Mouse (Mus musculus) thymus, postnatal 0 days (tissue): ENCODE measurements around the gene Stard7. TPM values are rescaled to one million over a fixed set of nuclear protein-coding genes. Genes with fewer than 3 reads are reported as not detected.
"Not testable (repeated sequence)": the region's sequence is repeated elsewhere in the genome, so short reads cannot be mapped to it uniquely, and the experiment has no call there.

Experiments used
- DNase-seq: peaks from one replicate; pipeline ENCODE4 v3.0.0-alpha.2; 2015; ENCODE audit warnings: low spot score
- polyA plus RNA-seq: library from polyadenylated mRNA; unstranded; fragments of >200 nt; fragmentation: Nextera tagmentation; extraction: Ambion mirVana; gene quantifications from 2 replicates; pipeline ENCODE4 v1.2.1, GENCODE M21; 2015

Stard7 gene
- polyA plus RNA-seq, 1 experiment from 2014 or later = 61.8 TPM

DNA sequence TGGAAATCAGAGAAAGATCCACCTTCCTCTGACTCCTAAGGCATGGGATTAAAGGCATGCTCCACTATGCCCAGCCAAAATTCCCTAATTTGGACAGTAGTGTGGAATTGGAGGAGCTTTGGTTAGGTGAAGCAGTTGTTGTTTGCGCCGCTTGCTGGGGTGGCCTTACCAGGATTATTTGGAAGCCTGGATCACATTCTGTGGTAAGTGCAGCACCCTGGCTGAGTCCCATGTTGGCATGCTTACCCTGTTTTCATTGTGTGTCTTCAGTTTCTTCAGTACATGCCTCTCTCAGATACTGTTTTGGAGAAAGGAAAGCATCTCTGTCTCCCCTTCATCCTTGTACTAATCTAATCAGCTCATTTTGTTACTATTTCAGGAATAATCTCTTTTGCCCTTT is 4.6 kb downstream of the Stard7 start:
- DNase-seq = no peak

DNA sequence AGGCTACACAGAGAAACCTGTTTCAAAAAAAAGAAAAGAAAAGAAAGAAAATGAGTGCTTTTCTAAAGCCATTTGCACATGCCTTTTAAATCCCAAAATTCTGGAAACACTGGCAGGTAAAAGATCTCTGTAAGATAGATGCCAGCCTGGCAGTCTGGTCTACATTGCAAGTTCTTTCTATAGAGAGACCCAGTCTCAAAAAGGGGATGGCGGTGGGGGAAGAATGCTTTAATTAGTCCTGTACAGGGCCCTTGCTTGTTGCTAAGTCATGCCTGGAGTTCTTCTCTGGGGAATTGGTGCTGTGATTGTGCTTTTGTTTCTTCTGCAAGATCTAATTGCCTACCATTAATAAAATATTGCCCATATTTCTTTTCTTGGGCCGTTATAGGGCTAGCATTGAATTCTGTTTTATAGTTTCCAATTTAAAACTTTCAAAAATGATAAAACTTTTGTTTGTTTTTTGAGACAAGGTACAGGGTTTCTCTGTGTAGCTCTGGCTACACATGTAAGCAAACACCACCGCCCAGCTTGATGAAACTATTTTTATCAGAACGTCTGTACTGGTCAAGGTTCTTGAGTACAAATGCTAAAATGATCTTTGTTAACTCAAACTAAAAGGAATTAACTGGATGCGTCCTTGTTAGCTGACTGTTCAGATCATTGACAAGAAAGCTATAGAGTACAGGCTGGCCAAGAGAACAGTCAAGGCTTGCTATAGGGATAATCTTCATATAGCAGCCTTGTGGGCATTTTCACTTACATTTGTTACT is 5.7 kb downstream of the Stard7 start:
- no peak for DNase-seq

DNA sequence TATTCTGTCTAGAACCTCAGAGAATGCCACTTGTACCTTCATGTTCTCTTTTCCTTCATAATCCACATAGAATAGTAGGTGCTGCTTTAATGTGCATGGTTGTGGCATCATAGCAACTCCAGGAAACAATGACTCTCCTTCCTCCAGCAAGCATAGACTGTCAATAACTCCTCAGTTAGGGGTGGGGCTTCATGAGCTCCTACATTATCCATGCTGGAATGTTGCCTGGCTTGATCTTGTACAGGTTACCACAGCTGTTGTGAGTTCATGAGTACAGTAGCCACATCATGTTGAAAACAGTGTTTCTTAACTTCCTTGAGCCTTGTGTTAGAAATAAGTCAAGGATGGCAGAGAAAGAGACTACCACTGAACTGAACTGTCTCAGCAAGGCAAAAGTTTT is 8.1 kb downstream of the Stard7 start:
- DNase-seq = no peak

DNA sequence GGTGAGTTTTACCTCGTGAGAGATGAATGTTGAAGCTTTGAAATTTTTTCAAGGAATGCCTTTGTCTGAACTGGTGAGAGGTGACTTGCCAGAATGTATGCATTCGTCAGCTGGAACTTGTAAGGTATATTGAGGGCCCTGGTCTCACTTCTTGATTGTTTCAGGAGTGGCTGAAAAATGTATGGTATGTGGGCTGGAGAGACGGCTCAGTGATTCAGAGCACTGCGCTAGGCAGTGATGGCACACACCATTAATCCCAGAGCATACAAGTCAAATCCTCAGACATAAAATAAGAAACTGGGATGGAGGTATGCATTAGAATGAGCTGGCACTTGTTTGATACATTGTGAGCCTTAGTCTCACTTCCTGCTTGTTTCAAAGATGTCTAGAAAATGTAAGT is 22.2 kb downstream of the Stard7 start:
- no peak for DNase-seq

DNA sequence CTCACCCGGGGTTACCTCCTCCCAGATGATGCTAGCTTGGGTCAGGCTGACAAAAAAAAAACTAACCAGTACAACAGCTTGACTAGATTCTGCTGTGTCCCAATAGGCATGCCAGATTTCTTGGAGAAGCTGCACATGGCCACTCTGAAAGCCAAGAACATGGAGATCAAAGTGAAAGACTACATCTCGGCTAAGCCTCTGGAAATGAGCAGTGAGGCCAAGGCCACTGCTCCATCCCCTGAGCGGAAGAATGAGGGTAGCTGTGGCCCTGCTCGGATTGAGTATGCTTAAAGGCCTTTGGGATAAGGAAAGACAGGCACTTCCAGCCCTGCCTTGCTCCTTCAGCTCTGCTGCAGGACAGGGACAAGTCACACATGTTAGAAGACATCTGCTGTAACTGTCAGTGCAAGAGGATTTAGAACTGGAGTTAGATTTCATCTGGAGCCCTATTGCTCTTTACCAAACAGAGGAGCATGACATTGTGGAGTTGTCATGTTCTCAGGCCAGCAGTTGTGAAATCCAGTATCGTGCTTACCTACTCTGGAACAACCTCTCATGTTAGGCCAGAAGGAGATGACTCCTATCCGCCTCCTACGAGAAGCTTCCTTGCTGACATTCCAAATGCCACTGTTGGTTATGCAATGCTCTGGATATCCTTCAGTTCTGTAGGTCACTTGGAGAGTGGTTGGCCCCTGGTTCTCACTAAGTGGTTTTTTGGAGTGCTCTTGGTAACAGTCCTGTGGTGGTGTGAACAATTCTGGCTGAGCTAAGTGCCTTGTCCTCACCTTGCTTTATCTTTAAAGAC is 27.2 kb downstream of the Stard7 start:
- DNase-seq = no peak

DNA sequence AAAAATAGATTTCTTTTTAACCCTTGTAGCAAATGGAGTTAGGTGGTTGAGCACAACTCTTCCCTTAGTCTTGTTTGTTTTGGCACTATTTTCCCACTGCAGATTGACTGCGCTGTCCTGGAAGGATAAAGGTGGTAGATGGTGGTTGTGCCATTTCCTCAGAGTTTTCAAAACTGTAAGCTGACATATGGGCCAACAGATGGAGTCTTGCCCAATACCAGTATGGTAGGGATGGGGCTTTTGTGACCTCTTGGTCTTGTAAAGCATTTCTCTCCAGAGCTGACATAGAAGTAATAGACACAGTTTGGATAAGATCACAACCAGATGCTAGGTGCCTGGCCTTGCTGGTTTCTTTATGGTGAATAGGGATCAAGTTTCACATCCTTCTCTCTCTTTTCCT is 28.0 kb downstream of the Stard7 start:
- no peak for DNase-seq

DNA sequence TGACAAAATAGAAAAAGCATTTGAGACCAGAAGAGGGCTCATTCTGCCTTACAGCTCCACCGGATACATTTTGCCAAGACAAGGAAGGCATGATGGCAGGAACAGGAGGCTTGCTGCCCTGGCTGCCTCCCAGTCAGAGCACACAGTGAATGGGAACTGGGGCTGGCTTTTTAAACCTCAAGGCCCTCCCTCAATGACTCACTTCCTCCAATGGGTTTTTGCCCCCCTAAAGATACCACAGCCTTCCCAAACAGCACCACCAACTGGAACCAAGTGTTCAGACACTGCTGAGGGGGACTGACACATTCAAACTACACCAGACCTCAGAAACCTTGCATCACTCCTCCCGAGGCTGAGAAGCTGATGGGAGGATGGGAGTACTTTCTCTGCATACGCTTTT is 30.7 kb downstream of the Stard7 start:
- DNase-seq = no peak

DNA sequence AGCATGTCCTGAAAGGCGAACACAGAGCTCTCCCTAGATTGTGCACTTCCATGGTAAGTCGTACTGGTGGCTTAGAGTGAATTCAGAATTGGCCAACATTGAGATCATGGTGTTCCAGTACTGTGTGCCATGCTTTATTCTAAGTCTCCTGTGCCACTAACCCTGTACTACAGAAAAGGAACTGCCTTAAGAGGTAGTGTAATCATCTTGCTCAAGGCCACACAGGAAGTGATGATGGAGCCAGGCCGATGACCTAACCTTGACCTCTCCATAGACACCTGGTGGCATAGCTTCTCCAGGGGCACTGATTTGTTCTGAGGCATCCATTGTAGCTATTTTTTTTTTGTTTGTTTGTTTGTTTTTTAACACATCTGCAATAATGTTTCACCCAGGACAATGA is 31.9 kb downstream of the Stard7 start:
- DNase-seq = no peak

DNA sequence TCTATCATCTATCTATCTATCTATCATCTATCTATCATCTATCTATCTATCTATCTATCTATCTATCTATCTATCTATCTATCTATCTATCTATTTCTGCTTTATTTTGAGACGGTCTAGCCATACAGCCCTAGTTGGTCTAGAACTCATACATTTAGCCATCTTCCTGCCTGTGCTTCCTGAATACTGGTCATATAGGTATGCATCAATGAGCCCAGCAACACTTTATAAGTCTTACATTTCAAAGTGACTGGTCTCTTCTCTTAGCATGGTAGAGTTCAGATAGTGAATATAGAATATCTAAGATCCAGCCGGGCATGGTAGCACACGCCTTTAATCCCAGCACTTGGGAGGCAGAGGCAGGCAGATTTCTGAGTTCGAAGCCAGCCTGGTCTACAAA is 34.2 kb downstream of the Stard7 start:
- not testable (repeated sequence) for DNase-seq

DNA sequence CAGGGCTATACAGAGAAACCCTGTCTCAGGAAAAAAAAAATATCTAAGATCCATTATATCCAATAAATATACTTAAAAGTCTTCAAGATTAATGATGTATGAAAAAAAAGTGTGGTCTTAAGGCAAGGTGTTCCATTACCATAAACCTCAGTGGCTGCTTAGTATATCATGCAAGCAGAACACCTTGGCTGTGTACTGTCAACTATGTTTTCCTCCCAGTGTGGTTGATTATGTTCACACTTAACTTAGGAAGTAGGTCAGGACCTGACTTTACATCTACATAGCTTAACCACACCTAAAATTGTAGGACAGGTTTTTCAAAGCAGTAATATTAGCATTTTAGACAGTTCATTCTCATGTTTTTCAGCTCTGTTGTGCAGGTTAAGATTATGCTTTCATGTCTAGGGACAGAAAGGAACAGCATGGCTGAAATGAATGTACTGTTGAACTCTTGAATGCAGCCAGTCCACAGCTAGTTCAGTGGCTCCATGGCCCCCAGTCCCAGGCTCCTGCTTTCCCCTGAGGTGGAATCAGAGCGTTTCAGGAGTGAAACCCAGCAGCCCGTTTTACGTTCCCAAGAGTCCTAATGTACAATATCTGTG is 34.7 kb downstream of the Stard7 start:
- DNase-seq = no peak

DNA sequence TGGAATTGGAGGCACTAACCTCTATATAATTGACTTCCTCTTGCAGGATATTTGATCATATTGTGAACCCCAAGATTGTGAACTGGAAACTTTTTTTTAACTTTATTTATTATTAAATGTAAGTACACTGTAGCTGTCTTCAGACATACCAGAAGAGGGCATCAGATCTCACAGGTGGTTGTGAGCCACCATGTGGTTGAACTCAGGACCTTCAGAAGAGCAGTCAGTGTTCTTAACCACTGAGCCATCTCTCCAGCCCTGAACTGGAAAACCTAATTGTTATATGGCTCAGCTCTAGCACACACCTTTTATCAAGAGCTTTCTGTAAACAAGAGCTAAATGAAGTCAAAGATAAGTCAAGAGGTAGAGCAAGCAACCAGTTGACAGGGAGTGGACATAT is 36.1 kb downstream of the Stard7 start:
- DNase-seq = peak; percentile 55

DNA sequence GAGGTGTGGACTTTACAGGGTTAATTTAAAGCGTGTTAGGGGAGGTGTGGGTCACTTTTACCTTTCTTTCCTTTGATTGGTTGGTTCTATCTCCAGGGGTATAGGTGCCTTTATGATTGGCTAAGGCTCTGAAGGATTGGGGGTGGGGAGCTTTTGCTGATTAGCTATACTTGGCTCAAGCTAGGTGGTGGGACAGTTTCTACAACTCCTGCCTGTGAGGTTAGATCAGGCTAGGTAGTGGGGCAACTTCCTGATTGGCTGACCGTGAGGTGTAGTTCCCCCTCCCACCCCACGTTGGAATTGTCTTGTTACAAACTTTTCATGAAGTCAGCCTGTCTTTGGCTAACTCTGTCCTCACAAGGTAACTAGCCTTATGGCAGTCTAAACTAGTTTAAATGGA is 37.2 kb downstream of the Stard7 start:
- no peak for DNase-seq

DNA sequence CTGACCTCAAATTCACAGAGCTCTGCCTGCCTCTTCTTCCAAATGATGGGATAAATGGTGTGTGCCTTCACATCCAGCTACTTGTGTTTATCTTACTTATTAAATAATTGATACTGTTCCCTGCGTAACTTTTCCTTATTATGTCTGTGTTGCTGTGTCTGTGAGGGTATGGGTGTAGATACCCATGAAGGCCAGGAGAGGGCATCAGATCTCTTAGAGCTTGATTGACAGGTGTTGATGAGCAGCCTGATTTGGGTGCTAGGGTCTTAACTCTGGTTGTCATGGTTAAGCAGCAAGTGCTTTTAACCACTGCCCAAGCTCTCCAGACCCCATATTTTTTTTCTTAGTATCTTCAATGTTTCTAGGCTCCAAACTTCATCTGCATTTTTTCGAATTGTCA is 38.6 kb downstream of the Stard7 start:
- peak; percentile 70 for DNase-seq

DNA sequence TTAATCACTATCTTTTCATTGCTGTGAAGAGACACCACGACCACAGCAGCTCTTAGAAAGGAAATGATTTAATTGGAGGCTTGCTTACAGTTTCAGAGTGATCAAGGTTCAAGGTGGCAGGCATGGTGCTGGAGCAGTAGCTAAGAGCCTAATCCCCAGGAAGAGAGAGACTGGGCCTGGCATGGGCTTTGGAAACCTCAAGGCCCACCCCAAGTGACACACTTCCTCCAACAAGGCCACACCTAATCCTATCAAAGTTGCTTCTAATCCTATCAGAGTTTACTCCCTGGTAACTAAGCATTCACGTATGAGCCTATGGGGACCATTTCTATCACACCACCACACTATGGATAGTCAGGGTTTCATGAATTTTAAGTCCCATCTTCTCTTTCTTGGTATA is 40.2 kb downstream of the Stard7 start:
- peak; percentile 2 for DNase-seq

DNA sequence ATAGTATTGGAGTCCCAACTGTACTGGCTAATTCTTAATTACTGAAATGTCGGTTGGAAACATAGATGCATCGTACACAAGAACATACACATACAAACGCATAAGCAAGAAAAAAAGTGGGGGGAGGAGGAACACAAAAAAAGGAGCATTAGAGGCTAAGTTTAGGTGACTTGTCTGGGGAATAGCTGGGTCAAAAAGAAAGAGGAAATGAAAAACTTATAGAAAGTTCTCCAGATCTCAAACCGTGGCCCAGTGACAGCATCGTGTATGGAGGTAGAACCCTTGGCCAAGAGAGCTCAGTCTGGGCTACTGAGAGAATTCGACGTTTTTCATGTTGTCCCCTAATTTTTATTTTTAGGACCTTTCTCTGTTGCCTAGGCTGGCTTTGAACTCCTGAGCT is 40.7 kb downstream of the Stard7 start:
- peak; percentile 1 for DNase-seq

DNA sequence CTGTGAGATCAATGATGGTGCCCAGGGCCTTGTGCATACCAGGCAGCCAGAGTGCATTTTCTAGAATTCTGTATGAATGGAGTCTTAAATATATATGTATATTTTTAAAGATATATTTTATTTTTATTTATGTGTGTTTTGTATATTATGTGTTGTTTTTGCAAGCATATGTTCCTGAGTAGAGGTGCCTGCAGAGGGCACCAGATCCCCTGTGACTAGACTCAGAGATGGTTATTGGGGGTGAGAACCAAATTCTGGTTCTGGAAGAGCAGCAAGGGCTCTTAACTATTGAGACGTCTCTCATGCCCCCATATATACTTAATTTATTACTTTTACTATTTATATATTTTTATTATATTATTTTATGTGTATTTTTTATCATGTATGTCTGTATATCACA is 41.2 kb downstream of the Stard7 start:
- peak; percentile 14 for DNase-seq

DNA sequence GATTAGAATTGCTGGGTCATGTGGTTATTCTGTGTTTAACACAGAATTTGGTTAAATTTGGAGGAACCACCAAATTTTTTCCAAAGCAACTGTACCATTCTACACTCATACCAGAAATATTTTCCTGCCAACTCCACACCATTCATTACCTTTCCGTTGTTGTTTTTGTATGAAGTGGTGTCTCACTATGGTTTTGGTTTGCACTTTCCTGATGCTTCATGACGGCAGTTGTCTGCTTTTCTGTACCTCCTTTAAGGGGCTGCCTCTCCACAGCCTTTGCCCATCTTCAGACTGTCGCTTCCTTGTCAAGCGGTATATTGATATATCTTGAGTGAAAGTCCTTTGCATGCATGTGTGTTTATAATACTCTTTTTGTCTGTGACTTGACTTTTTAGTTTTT is 42.8 kb downstream of the Stard7 start:
- peak; percentile 1 for DNase-seq

DNA sequence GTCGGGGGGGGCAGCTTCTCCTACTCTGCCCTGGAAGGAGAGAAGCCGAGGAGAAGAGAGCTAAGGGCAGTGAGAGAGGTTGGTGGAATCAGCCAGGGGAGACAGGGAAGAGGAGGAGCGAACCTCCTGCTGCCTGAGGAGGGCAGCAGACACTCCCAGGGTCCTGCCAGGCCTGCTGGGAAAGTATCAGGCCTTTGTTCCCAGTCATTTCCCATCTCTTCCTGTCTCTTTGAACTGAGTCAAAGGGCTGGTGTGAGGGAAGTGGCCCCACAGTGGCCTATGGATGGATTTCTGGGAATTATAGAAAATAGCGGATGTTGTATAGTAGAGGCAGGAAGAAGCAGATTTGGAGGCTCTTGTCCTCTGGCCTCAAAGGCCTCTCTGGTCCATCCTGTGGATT is 43.9 kb downstream of the Stard7 start:
- DNase-seq = peak; percentile 20

DNA sequence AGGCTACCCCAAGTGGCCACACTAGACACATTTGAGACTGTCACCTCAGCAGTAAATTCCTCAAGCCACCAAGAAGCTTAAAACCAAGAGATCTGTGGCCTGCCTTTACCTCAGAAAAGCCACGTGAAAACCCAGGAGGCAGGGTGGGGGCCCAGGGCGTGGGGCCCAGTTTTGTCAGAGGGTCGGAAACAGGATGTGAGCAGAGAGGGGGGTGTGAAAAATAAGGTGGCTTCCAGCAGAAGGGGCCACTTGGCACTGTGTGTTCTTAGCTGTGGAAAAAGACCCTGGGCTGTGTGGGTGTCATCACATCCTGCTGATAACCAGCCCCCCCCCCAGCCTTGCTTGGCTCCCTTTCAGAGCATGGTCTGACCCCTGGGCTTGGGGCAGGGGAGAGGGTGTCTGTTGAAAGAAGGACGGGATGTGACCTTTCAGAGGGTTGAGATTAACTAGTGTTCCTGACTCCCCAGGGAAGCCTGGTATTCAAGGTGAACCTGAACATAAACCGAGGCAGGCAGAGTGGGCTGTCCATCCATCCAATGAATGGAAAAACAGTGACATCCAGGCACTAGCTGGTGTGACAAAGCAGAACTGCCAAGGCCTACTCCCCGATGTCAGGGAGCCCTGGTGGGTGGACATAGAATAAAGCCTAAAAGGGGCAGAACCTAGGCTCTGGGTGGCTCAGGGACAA is 44.6 kb downstream of the Stard7 start:
- peak; percentile 93 for DNase-seq

DNA sequence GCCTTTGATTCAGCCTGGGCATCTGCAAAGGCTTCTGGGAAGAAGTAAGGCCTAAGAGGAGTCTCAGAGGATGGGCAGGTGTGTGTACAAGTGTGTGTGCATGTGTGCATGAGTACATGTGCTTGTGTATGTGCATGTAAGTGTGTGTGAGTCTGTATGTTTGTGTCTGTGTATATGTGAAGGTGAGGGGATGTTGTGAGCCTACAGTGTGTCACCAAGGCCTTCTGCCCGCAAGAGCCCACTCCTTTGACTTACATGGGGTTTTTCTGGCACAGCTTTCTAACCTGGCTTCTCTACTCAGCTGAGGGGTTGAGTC is 45.1 kb downstream of the Stard7 start:
- no peak for DNase-seq

DNA sequence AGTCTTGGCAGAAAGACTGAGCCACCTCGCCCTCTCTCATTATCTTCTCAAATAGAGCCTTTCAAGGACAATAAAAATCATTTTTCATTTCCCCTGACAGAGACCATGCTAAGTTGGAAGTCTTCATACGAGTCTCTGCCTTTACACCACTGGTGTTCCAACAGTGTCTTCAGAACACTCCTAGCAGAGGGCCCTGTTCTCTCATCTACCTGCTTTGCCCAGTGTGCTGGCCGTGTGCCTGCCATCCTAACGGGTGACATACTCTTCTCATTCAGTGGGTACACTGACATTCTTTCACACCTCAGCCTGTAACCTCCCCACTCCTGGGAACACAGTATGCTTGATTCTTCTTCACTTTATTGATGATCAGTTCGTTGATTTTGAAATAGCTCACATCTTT is 46.4 kb downstream of the Stard7 start:
- DNase-seq = peak; percentile 1

DNA sequence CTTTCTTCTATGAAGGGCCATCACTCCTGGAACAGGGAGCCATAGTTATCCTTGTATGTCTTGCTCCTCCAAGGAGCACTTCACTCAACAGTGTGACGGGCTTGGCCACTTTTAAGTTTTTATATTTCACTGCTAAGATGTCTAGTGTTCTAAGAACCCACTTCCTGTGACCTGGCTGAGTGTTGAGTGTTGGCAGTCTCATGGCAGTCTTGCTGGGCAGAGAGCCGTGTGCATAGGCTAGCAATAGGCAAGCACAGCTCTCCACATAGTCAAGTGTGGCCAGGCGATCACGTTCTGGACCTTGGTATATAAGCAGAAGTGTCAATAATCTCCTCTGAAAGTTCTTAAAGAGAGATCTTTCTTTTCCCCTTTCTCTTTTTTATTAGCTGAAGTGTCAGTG is 48.1 kb downstream of the Stard7 start:
- DNase-seq = peak; percentile 77
